16 mouse cellular contexts compared by ENCODE assay signal in the genomic region with DNA sequence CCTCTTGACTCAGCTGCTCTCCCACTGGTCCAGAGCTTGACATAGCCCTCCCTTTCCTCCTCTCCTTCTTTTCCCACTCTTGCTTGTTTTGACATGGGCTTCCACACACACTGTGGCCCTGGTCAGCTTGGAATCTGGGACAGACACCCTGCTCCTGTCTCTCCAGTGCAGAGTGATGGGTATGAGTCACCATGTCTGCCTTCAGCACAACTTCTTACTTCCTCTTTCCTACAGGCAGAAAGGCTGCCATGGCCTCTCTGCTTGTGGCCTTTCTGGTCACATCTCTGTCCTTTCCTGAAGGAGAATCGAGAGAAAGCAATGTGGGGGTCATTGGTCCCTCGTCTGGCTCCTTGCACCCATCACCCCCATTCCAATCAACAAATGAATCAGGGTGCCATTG. TPM values are rescaled to one million over a fixed set of nuclear protein-coding genes. Genes with fewer than 3 reads are reported as not detected.
DNase-seq lines count a peak whose midpoint lies in the region; ATAC-seq and TF ChIP-seq lines count a peak whose summit lies in the region.
"Had no signal": no experiment of that assay in that cellular context is flagged by ENCODE, and none has a peak within 500 bp of the region (broad histone marks: within the 10 kb centered on the region; RNA-seq: fewer than 3 reads in every experiment).

No protein-coding gene starts in this region.

- H3K4me1 ChIP-seq in liver, postnatal 0 days (ENCODE audit: insufficient read depth): 0 out of 2 replicates have a peak, but pooled peaks cover 7% of the 10 kb centered on the region
- H3K4me1 ChIP-seq in liver, embryonic 11.5 days (replicated peaks; ENCODE audit: control insufficient read depth, insufficient read depth, low read length): no peaks in the 10 kb centered on the region
- H3K4me1 ChIP-seq in bone marrow, adult 2 months (ENCODE audit: control insufficient read depth, insufficient read depth, low read length): peaks cover 3% of the 10 kb centered on the region; the same call in 1 of the 2 replicates
- H3K4me1 ChIP-seq in small intestine, adult 2 months (ENCODE audit: control insufficient read depth, insufficient read depth, insufficient read length, low read length): no peaks in the 10 kb centered on the region
- H3K4me1 ChIP-seq: forebrain, embryonic 15.5 days; hindbrain, embryonic 15.5 days; limb, embryonic 10.5 days; midbrain, embryonic 12.5 days had no signal

- intact Hi-C loops in left cerebral cortex, postnatal 25 days (cut with DNase I): no loop called here

- no peaks in the 10 kb centered on the region for H3K9me3 ChIP-seq in liver, postnatal 0 days (ENCODE audit: low read length)
- H3K9me3 ChIP-seq in liver, embryonic 11.5 days (ENCODE audit: control insufficient read depth, low read length): no peaks in the 10 kb centered on the region
- H3K9me3 ChIP-seq: forebrain, embryonic 15.5 days; hindbrain, embryonic 15.5 days; limb, embryonic 10.5 days; midbrain, embryonic 12.5 days had no signal

- H3K27ac ChIP-seq in liver, postnatal 0 days (ENCODE audit: low read depth): peak overlapping the region; percentile 31
- no peak overlapping the region for H3K27ac ChIP-seq in liver, embryonic 11.5 days (ENCODE audit: low read depth, low read length)
- peak overlapping the region; percentile 52 for H3K27ac ChIP-seq in bone marrow, adult 2 months (ENCODE audit: control insufficient read depth, insufficient read depth, low read depth, low read length, poor library complexity)
- peak overlapping the region; percentile 75 for H3K27ac ChIP-seq in small intestine, adult 2 months (ENCODE audit: insufficient read depth, low read depth, low read length)
- H3K27ac ChIP-seq: forebrain, embryonic 15.5 days; hindbrain, embryonic 15.5 days; limb, embryonic 10.5 days; midbrain, embryonic 12.5 days had no signal

- ATAC-seq in liver, postnatal 0 days: no peak
- ATAC-seq in liver, embryonic 11.5 days (replicated peaks; ENCODE audit: low FRiP score): no peak
- ATAC-seq: forebrain, embryonic 15.5 days had no signal

- no peak overlapping the region for H3K4me3 ChIP-seq in liver, postnatal 0 days (ENCODE audit: low read depth, low read length)
- no peak overlapping the region for H3K4me3 ChIP-seq in liver, embryonic 11.5 days (ENCODE audit: low read depth, low read length)
- H3K4me3 ChIP-seq in bone marrow, adult 2 months (replicated peaks; ENCODE audit: control insufficient read depth, low read depth, low read length): peak overlapping the region; percentile 24
- peak overlapping the region; percentile 38 for H3K4me3 ChIP-seq in small intestine, adult 2 months (ENCODE audit: low read depth, low read length)
- H3K4me3 ChIP-seq: forebrain, embryonic 15.5 days; hindbrain, embryonic 15.5 days; limb, embryonic 10.5 days; midbrain, embryonic 12.5 days had no signal

- no peak for TF ChIP-seq POLR2A in bone marrow, adult 2 months (IDR thresholded peaks at IDR 0.05; ENCODE audit: borderline replicate concordance, control insufficient read depth, low read depth, low read length)
- no peak for TF ChIP-seq POLR2A in small intestine, adult 2 months (IDR thresholded peaks at IDR 0.05; ENCODE audit: low read depth, low read length)

- no peak for TF ChIP-seq CTCF in liver, postnatal 0 days (IDR thresholded peaks at IDR 0.05; ENCODE audit: low read depth)
- no peak for TF ChIP-seq CTCF in bone marrow, adult 2 months (IDR thresholded peaks at IDR 0.05; ENCODE audit: control insufficient read depth, insufficient read depth, low read length)
- TF ChIP-seq CTCF in small intestine, adult 2 months (IDR thresholded peaks at IDR 0.05; ENCODE audit: extremely low read depth, insufficient read length, insufficient replicate concordance, low read depth, low read length): no peak

- peak; percentile 91 for DNase-seq in heart, adult 11 months
- DNase-seq in heart, postnatal 4 days: no peak
- no peak for DNase-seq in liver, postnatal 0 days
- no peak for DNase-seq in liver, embryonic 11.5 days (ENCODE audit: low spot score)
- no peak for DNase-seq in gastrocnemius, adult 18-20 months (ENCODE audit: low spot score)
- no peak for DNase-seq in left cerebral cortex, postnatal 25 days (ENCODE audit: low spot score in 2 of 2)
- DNase-seq: adrenal gland, postnatal 10 days; kidney, adult 9 months; lung, embryonic 14.5 days had no signal

- TF ChIP-seq EP300 in liver, postnatal 0 days (IDR thresholded peaks at IDR 0.05; ENCODE audit: low read depth): no peak

- H3K4me2 ChIP-seq in liver, postnatal 0 days (ENCODE audit: low read depth, low read length): no peak overlapping the region
- no peak overlapping the region; the same call in 1 of the 2 replicates for H3K4me2 ChIP-seq in liver, embryonic 11.5 days
- H3K4me2 ChIP-seq: forebrain, embryonic 15.5 days; hindbrain, embryonic 15.5 days; lung, embryonic 14.5 days; midbrain, embryonic 12.5 days had no signal

- H3K9ac ChIP-seq in liver, postnatal 0 days (replicated peaks): no peak overlapping the region
- no peak overlapping the region for H3K9ac ChIP-seq in liver, embryonic 11.5 days (ENCODE audit: low read depth, low read length)
- H3K9ac ChIP-seq: forebrain, embryonic 15.5 days; hindbrain, embryonic 15.5 days; lung, embryonic 14.5 days; midbrain, embryonic 12.5 days had no signal

- WGBS in liver, postnatal 0 days (ENCODE audit: insufficient replicate concordance): 44% methylated on average over 2 of the region's 2 CpGs
- WGBS in liver, embryonic 11.5 days: 58% methylated on average over 2 of the region's 2 CpGs
- WGBS in bone marrow, adult 2 months: 13% methylated on average over 2 of the region's 2 CpGs
- 57% methylated on average over 2 of the region's 2 CpGs for WGBS in small intestine, adult 2 months

- H3K36me3 ChIP-seq in liver, postnatal 0 days (replicated peaks; ENCODE audit: insufficient read depth, low read length): no peaks in the 10 kb centered on the region
- no peaks in the 10 kb centered on the region for H3K36me3 ChIP-seq in liver, embryonic 11.5 days (ENCODE audit: control insufficient read depth, insufficient read depth, low read length)
- no peaks in the 10 kb centered on the region for H3K36me3 ChIP-seq in small intestine, adult 2 months (ENCODE audit: control insufficient read depth, insufficient read depth, low read length)
- H3K36me3 ChIP-seq: forebrain, embryonic 15.5 days; hindbrain, embryonic 15.5 days; limb, embryonic 10.5 days; midbrain, embryonic 12.5 days had no signal

- no peaks in the 10 kb centered on the region for H3K27me3 ChIP-seq in liver, postnatal 0 days (ENCODE audit: insufficient read depth, low read length)
- no peaks in the 10 kb centered on the region for H3K27me3 ChIP-seq in liver, embryonic 11.5 days (replicated peaks; ENCODE audit: control insufficient read depth, insufficient read depth, low read length)
- no peaks in the 10 kb centered on the region for H3K27me3 ChIP-seq in small intestine, adult 2 months (ENCODE audit: control insufficient read depth, insufficient read depth, low read length)
- H3K27me3 ChIP-seq: forebrain, embryonic 15.5 days; hindbrain, embryonic 15.5 days; midbrain, embryonic 12.5 days had no signal

RNA-seq across cellular contexts. Expression of a gene that starts 2.7 kb away (rescaled TPM):
- 10 to 100 TPM; 41.2 to 50.1 TPM for total RNA-seq in heart, postnatal 4 days (2021)
- polyA plus RNA-seq in liver, postnatal 0 days (2015; fragmentation: Nextera tagmentation; extraction: Ambion mirVana): 13.5 and 14.5 TPM in 2 replicates
- 21.8 and 23.5 TPM in 2 replicates for polyA plus RNA-seq in liver, embryonic 11.5 days (2014; fragmentation: Nextera tagmentation; extraction: Ambion mirVana)
- 20.7 and 41.0 TPM in 2 replicates for polyA plus RNA-seq in bone marrow, adult 2 months (2011; ENCODE audit: insufficient read depth, insufficient read length, low replicate concordance, missing spikeins)
- polyA plus RNA-seq in small intestine, adult 2 months (2012; rRNA removed): 4.3 and 9.3 TPM in 2 replicates
- total RNA-seq in gastrocnemius, adult 18-20 months (2021): 1 to 10 TPM; 2.4 to 5.8 TPM
- total RNA-seq in left cerebral cortex, postnatal 25 days (2021): under 1 TPM; 0.32 to 0.46 TPM

RNA-seq across cellular contexts. Expression of a gene that starts 11.1 kb away (rescaled TPM):
- 1 to 10 TPM; 6.7 to 7.0 TPM for total RNA-seq in heart, postnatal 4 days (2021)
- polyA plus RNA-seq in liver, postnatal 0 days (2015; fragmentation: Nextera tagmentation; extraction: Ambion mirVana): 10.2 and 10.9 TPM in 2 replicates
- 14.5 and 17.9 TPM in 2 replicates for polyA plus RNA-seq in liver, embryonic 11.5 days (2014; fragmentation: Nextera tagmentation; extraction: Ambion mirVana)
- 13.5 and 26.0 TPM in 2 replicates for polyA plus RNA-seq in bone marrow, adult 2 months (2011; ENCODE audit: insufficient read depth, insufficient read length, low replicate concordance, missing spikeins)
- 0.27 and 0.62 TPM in 2 replicates for polyA plus RNA-seq in small intestine, adult 2 months (2012; rRNA removed)
- 1 to 10 TPM in 1 of 2 experiments, under 1 TPM in 1; 0.59 to 1.2 TPM for total RNA-seq in gastrocnemius, adult 18-20 months (2021)
- under 1 TPM in 1 of 2 experiments, not detected in 1; 0.69 TPM for total RNA-seq in left cerebral cortex, postnatal 25 days (2021)

RNA-seq across cellular contexts. Expression of a gene that starts 20.9 kb away (rescaled TPM):
- 10 to 100 TPM; 62.2 to 64.7 TPM for total RNA-seq in heart, postnatal 4 days (2021)
- polyA plus RNA-seq in liver, postnatal 0 days (2015; fragmentation: Nextera tagmentation; extraction: Ambion mirVana): 12.2 and 12.5 TPM in 2 replicates
- 18.0 and 18.6 TPM in 2 replicates for polyA plus RNA-seq in liver, embryonic 11.5 days (2014; fragmentation: Nextera tagmentation; extraction: Ambion mirVana)
- 45.1 and 77.9 TPM in 2 replicates for polyA plus RNA-seq in bone marrow, adult 2 months (2011; ENCODE audit: insufficient read depth, insufficient read length, low replicate concordance, missing spikeins)
- polyA plus RNA-seq in small intestine, adult 2 months (2012; rRNA removed): 2.0 and 5.0 TPM in 2 replicates
- total RNA-seq in gastrocnemius, adult 18-20 months (2021): 10 to 100 TPM in 1 of 2 experiments, 1 to 10 TPM in 1; 7.9 to 12.6 TPM
- total RNA-seq in left cerebral cortex, postnatal 25 days (2021): 1 to 10 TPM; 5.6 to 6.0 TPM

RNA-seq across cellular contexts. Expression of a gene that starts 31.3 kb away (rescaled TPM):
- total RNA-seq in heart, postnatal 4 days (2021): 1 to 10 TPM; 7.1 to 7.2 TPM
- 1.1 TPM in 1 of 2 replicates, not detected in the other for polyA plus RNA-seq in liver, postnatal 0 days (2015; fragmentation: Nextera tagmentation; extraction: Ambion mirVana)
- polyA plus RNA-seq in liver, embryonic 11.5 days (2014; fragmentation: Nextera tagmentation; extraction: Ambion mirVana): 0.77 and 2.2 TPM in 2 replicates
- 15.2 TPM in 1 of 2 replicates, not detected in the other for polyA plus RNA-seq in bone marrow, adult 2 months (2011; ENCODE audit: insufficient read depth, insufficient read length, low replicate concordance, missing spikeins)
- polyA plus RNA-seq in small intestine, adult 2 months (2012; rRNA removed): not detected in 2 replicates
- total RNA-seq in gastrocnemius, adult 18-20 months (2021): 1 to 10 TPM in 1 of 2 experiments, not detected in 1; 2.7 TPM
- 1 to 10 TPM; 1.7 to 2.3 TPM for total RNA-seq in left cerebral cortex, postnatal 25 days (2021)
- polyA plus RNA-seq: forebrain, embryonic 15.5 days; midbrain, embryonic 12.5 days had no signal

RNA-seq across cellular contexts. Expression of a gene that starts 31.3 kb away (rescaled TPM):
- total RNA-seq in heart, postnatal 4 days (2021): not detected
- polyA plus RNA-seq in liver, postnatal 0 days (2015; fragmentation: Nextera tagmentation; extraction: Ambion mirVana): 0.59 and 0.65 TPM in 2 replicates
- polyA plus RNA-seq in liver, embryonic 11.5 days (2014; fragmentation: Nextera tagmentation; extraction: Ambion mirVana): not detected in 2 replicates
- 3.6 and 5.2 TPM in 2 replicates for polyA plus RNA-seq in bone marrow, adult 2 months (2011; ENCODE audit: insufficient read depth, insufficient read length, low replicate concordance, missing spikeins)
- 1.5 and 2.5 TPM in 2 replicates for polyA plus RNA-seq in small intestine, adult 2 months (2012; rRNA removed)
- not detected for total RNA-seq in gastrocnemius, adult 18-20 months (2021)
- total RNA-seq in left cerebral cortex, postnatal 25 days (2021): not detected
- total RNA-seq: layer of hippocampus, postnatal 14 days had no signal
- polyA plus RNA-seq: forebrain, embryonic 15.5 days; hindbrain, embryonic 15.5 days; limb, embryonic 10.5 days; lung, embryonic 14.5 days; midbrain, embryonic 12.5 days had no signal

Comparison
In these comparisons a context has a peak if more than half of its experiments do, and no peak if none do; other contexts are left out.
1. H3K4me3 ChIP-seq: peak in bone marrow, adult 2 months (single experiment) and small intestine, adult 2 months (single experiment); none in liver, postnatal 0 days (single experiment) and liver, embryonic 11.5 days (single experiment).